Mouse (Mus musculus) thymus, adult 2 months (tissue): Measurements from ENCODE around the gene Etnppl.

ENCODE experiments used
- CTCF ChIP-seq: fragments of 200-500 bp; IDR thresholded peaks from 2 replicates; pipeline ENCODE4 v1.5.1; 2012; ENCODE audit warnings: mild to moderate bottlenecking, control low read depth, low read length, moderate library complexity, borderline replicate concordance; ENCODE audit not compliant: control insufficient read depth, poor library complexity, insufficient read depth; ENCODE audit errors: extremely low read depth
- POLR2A ChIP-seq: fragments of 200-500 bp; IDR thresholded peaks from 2 replicates; pipeline ENCODE4 v1.6.1; 2012; ENCODE audit warnings: mild to moderate bottlenecking, low read length, control low read depth, moderate library complexity; ENCODE audit not compliant: control insufficient read depth, poor library complexity, insufficient read depth; ENCODE audit errors: extremely low read depth

DNA sequence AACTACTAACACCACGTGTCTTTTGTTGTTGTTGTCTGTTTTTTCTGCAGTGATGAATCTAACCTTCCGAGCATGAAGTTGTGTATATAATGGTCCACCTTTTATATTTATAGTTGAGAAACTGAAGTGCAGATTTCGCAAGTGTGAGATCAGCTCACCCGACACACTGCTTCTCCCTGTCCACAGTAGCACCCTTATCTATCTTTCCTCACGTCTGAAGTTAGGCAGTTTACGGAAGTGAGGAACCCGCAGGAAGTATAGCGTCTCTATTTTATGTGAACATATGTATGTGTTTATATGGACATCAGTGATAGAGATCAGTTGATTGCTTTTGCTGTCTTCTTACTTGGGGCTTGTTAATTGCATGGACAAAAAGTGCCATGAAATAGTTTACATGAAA is 22.2 kb upstream of the Etnppl start:
- no peak for TF ChIP-seq CTCF
- no peak for TF ChIP-seq POLR2A
